Mouse (Mus musculus) induced T-regulatory cell, adult 2 months (primary cell): Measurements from ENCODE around the gene Syt1.

Source experiments
- DNase-seq: peaks from one replicate; pipeline ENCODE4 v3.0.0-alpha.2; 2012; ENCODE audit warnings: low read depth

Gene Syt1

DNA sequence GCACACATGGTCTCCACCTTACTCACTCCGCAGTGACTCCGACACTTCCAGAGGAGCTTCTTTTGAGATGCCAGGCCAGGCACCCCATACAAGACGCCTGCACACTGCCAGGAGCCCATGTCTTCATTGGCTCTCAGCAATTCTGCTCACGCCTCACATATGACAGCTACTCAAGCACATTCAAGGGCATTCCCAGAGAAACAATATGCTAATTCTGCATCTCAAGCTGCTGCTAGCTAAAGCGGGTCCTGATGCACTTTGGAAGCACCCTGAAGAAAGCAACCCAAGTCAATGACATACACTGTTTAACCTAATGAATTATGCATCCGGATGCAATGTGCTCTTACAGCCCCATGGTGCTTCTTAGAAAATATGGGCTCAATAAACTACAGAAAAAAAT, 247.1 kb downstream of the Syt1 start:
- no peak for DNase-seq

DNA sequence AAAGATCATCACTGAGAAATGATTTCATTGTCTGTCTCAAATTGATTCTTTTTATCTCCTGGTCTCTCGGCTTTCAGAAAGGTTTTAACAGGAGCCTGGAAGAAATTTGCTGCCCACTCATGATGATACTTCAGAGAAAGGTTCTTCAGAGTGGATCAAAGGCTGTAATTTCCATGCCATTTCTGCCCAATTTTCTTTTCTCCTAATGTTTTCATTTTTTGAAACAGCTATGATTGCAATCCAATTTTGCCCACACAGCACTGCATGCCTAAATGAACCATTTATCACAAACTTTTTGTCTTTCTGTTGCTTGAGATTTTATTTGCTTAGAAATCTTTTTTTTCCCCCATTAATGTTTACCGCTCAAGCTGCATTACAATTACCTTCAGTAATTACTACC, 257.5 kb downstream of the Syt1 start:
- DNase-seq: no peak

DNA sequence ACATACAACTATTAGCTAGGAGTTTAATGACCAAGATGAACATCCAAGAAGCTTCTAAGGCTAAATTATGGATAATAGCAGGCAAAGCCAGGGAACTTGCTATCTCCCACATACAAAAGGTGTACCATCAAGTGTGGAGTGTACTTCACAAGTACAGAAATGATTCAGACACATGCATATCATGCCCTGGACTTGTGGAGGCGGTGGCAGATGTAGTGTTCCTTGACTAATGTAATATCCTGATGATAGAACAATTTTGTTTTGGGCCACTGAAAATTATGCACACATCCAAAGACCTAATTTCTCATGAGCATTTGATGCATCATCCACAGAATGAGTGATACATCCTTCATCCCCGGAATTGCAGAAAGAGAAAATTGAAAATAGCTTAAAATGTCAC, 267.0 kb downstream of the Syt1 start:
- DNase-seq: no peak

DNA sequence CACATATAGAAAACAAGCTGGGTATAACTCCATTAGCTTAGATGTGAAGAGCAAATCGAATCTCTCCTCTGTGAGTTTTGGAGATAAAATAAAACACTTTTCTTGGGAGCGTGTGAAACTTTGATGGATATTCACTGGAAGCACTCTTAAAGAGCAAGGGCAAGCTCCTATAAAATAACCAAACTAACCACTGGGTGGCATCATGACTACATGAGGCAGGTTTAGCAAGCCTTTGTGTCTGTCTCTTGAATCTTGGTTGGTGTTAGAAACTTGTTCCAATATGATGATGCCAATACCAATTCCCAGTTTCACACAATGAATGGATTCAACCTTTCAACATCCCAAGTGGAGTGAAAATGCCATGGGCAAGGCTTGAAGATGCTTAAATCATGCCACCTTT, 276.8 kb downstream of the Syt1 start:
- no peak for DNase-seq

DNA sequence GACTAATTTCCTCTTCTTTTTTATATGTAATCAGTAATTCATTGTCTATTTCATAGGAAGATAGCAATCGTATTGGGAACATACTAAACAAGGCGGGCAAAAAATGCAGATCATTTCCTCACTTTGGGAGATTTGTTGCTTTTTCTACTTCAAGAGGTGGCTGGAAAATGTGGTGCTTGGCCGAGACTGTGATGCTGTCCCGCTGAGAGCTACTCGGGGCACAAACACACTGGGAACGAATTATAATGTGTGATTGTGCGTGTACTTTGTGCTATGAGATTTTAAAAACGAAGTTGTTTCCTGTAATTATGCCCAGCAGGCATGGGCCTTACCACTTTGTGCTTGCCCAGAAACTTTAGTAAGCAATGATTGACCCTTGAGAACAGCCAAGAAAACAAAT, 281.8 kb downstream of the Syt1 start:
- DNase-seq: no peak

DNA sequence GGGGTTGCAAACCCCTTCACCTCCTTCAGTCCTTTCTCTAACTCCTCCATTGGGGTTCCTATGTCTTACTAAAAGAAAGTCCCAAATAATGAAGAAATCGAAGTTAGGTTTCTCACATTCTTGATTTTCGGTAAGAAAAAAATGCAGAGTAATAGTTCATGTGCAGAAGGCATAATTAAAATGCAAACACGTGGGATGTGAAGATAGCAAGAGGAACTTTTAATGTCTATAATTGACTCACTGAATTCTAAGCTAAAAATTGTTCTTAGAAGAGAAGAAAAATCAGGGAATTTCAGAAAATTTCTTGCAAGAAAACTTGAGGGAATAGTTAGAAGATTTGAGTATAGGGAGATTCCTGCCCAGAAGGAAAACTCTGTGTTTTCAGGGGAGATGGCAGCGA, 284.4 kb downstream of the Syt1 start:
- DNase-seq: no peak

DNA sequence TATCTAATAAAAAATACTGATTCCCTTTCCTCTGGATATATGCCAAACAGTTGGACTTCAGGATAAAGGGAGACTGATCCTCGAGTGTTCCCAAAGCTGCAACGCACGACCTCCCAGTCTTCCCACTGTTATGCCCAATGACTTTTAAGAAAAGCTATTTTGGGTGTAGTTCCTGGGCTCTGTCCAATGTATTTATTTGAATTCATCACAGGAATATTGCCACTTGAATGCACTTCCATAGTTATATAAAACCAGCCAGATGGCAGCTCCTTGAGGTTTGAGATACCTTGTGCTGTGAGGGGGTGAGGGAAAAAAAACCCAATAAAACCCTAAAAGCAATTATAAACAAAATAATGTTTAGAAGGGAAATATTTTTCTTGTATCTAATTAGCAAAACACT, 285.9 kb downstream of the Syt1 start:
- no peak for DNase-seq

DNA sequence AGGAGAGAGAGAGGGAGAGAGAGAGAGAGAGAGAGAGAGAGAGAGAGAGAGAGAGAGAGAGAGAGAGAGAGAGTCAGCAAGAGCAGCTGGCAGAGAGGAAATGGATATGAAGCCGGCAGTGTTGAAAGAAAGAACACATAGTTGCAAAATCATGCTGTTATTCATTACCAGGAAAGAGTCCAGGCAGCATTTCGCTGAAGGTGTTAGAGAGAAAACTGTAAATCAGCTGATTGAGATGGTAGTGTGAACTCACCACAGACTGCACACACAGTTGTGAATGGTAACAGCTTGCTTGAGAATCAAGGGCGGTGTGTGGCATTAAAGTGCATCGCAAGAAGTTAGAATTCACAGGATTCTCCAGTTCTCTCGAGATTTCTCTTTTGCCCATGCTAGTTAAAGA, 300.3 kb downstream of the Syt1 start:
- no peak for DNase-seq

DNA sequence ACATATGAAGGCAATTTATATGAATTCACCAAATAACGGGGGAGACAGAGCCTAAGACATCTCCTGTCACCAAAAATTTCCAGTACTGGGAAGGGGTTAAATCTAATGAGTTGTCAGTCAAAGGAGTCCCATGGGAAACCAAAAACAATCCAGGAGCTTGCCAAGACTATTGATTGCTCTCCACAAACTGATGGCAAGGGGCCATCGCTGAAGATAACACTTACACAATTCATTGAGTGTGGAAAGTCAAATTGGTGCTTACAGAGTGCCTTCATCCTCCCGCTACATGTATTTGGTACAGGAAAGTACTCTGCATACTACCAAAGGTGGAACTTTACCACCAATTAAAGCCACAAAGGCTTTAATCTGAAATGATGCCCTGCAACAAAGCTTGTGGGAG, 305.1 kb downstream of the Syt1 start:
- DNase-seq: no peak

DNA sequence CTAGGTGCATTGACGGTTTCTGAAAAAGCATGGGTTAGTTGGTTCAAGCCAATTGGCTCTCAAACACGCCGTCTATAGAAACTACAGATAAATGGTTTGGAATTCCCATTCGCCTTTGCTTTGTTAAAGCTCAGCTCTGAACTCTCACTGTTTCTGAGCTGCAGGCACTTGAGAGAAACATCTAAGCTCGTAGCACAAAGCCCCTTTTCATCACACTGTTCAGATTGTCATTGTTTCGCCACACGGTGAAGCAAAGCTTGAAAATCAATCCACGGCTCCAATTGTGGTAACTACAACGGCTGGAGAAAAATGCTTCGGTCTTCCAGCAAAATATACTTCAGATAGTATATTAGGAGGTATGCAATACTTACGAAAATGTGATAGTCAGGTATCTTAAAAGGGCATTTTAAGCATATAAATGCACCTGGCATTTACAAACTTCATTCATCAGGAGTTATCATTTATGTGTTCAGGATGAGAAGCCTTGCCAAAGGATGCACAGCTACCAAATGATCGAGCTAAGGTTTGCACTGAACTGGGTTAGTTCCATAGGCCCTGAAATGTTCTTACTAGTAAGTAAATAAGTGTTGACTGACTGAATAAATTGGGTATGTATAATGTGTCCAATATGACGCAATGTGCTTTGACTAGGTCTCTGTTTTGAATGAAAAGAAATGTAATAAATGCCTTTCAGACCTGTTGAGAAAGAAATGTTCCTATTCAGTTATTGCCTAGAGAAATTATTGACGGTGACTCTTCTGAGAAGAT, 309.2 kb downstream of the Syt1 start:
- DNase-seq: no peak

DNA sequence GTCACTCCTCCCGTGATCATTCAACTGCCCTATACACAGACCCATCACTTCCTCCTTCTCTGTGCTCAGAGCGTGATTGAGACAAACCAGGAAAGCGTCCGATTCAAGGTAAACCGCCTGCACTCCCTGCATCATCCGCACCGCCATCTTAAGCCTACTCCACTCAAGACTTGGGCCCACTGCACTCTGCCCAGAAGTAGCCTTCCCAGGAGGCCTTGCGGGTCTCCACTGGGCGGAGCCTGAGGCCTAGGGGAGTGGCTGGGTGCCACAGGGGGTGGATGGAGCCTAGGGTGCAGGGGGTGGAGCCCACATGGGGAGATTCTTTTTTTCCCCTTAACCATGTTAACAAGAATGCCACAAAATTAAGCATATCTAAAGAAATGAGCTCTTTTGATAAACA, 310.8 kb downstream of the Syt1 start, which contains the start of gene Gm5136:
Gene Gm5136 (minus strand): TSS at position 215 of the 400 bp plus-strand sequence.
- DNase-seq: no peak

DNA sequence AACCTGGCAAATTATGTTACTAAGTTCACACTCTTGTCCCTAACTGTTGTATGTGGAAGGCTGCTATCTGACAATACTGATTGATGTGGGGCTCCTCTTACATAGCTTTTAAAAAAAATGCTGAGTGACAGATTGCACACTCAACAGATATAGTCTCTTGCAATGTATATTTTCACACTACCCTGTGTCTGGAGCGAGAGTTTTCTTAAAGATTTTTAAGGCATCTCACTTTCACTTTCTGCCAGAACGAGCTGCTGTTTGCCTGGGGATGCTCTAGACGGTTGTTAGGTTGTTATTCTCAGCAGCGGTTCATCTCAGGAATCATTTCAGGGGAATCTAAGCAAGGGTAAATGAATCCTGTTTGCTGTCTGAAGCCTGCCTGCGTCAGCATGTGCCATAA, 313.7 kb downstream of the Syt1 start:
- no peak for DNase-seq

DNA sequence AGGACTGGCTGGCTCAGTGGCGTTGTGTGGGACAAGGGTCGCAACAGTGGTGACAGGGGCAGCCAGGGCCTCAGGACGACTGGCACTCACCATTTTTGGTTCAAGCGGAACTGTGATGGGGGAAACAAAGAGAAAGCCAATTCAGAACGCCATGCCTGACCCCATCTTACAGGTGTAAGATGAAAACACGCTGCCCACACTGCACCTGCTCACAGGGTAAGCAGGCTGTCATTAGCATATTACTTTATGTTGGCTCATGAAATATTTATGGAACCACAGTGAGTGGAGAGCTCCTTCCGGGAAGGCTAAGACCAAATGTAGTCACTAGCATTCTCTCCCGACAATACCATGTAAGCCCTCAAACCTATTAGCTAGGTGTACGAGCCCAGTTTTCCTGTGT, 319.8 kb downstream of the Syt1 start:
- DNase-seq: no peak

DNA sequence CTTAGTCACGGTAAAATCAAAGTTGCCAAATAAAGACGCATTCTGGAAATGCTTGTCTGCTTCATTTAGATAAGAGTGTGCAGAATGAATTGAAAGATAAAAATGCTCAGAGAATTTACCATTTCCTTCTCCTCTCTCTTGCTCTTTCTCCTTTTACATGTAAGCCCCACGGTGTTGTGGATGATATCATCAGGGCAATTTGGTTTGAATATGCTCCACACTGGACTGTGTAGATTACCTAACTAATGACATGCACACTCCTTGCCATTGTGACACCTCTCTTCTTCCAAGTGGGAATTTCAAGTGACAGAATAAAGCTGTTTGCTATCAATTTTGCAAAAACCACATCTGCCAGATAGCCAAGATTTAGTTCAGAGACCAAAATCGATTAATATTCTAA, 324.1 kb downstream of the Syt1 start:
- DNase-seq: no peak

DNA sequence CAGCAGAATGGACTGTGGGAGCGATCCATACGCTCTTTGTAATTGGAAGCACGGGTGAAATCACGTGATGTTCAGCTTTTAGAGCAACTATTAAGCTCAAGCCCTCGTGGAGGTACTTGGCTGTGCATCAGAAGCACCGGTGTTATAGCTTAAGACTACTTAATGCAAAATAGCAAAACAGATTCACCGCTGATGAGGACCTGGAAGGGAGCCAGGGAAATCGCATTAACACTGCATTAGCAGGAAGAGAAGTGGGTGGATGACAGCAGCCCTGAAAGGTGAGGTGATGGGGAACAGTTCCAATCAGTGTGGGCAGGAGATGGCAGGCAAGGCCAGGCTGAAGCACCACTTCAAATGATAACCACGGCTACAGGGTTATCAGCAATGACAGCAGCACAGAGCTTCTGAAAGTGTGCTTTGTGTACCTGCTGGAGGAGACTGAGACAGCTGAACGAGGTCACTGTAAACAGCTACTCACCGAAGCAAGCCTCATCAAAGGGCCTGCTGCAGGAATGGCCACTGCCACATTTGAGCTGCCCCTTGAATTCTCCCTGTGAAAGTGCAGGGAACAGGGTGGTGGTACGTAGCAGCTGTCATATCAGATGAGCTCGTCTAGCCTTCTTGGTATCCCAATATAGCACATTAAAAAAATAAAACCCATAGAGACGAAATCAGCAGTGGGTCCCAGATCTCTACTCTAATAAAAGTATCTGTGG, 330.9 kb downstream of the Syt1 start:
- DNase-seq: no peak

DNA sequence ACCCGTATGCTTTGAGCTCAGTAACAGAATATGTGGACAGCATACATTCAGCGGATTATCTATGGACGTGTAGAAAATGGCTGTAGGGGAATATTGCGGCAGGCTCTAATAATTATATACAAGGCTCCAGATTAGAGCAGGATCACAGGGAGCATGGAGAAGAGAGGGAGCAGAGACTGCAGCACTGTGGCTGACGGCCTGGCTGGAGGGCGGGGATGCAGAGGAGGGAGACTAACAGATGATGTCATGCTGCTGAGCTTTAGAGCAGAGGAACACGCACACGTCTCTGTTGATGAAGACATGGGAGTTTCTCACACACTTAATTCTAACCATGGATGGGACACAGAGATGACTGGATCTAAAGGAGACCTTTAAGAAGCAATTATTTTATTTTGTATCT, 333.7 kb downstream of the Syt1 start:
- DNase-seq: no peak

DNA sequence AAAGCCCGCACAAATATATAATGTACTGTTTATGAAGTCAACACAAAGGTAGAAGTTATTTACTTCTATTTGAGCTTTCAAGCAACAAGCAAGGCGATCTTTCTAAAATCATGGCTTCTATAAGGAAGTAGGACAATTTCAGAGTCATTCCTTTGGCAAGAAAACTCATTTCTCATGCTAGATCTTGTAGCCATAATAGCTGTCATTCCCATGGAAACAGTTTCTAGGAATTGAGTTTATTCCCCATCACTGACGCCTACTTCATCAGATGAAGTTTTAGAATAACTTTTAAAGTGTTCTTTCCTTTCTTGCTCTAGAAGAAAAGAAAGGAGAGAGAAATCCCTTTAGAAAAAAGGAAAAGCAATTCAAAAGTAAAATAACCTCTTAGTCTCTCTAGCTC, 341.8 kb downstream of the Syt1 start:
- no peak for DNase-seq

DNA sequence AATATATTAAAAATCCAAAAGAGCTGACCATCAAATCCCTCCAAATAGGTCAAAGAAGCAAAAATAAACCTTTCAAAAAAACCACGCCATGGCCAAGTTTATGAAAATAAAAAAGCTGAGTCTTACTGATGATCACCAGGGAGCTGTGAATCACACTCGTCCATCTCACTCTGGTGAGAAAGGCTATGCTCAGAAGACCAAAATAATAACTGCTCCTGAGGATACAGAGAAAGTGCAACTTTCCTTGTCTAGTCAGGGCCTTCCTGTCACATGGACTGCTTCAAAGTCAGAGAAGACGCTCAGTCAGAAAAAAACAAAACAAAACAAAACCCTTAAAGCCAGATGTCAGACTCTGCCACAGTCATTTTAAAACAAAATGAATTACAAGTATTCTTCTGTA, 350.5 kb downstream of the Syt1 start:
- no peak for DNase-seq

DNA sequence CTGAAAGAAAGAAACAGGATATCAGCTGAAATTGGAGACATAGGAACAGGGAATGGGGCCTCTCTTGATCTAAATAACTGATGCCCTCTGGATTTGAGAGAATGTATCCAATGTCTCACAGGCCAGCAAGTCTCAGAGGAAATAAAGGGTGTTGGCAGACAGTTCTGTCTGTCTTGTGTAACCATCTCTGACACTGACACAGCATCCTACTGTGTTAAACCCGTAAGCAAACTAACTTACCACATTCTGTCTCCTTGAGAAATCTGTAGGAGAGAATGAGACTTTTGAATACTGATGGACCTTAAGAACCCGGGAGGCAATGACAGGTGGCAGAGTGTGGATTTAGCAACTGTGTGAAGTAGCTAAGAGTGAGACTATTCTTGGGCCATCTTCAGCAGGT, 352.5 kb downstream of the Syt1 start:
- DNase-seq: no peak

DNA sequence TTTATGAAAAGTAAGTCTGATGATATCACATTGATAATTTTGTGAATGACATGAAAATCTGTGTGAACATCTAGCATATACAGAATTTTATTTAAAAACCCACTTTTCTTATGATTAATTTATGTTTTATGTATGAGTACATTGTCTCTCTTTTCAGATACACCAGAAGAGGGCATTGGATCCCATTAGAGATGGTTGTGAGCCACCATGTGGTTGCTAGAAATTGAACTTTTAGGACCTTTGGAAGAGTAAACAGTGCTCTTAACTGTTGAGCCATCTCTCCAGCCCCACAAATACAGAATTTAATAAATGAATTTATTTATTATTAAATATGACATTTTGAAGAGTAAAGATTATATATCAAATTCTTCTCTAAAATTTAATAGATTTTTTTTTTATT, 353.1 kb downstream of the Syt1 start:
- DNase-seq: no peak

DNA sequence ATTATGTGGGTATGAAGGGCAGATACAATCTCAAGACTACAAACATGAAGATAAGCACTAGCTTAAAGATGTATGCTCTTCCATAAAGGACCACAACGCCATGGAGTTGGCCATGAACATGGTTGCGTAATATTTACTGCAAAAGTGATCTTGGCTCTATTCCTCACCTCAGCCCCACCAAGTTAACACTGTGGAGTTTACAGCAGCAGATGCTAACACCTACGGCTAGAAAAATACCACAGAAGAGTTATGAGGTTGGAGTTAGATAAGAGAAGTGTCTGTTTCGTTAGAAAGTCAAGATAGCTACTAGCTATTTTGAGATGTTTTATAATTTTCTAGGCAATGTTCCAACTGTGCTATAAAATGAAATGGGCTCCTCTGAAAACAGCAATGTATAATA, 353.9 kb downstream of the Syt1 start:
- no peak for DNase-seq

DNA sequence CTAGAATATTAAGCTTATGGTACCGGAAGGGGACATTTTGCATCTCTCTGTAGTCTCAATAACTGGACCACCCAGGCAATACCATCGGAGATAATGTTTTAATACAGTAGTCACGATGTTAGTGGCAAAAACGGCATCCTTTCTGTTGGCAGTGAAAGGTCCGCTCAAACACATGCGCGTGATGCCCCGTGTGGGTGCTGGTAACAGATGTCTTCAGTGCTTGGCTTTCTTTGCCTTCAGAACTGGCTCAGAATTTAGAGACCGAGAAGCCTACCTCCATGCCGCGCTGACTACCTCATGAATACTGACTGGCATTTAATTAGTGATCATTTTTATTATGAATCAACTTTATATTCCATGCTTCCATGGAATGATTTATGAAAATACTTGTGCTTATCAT, 355.7 kb downstream of the Syt1 start:
- no peak for DNase-seq

DNA sequence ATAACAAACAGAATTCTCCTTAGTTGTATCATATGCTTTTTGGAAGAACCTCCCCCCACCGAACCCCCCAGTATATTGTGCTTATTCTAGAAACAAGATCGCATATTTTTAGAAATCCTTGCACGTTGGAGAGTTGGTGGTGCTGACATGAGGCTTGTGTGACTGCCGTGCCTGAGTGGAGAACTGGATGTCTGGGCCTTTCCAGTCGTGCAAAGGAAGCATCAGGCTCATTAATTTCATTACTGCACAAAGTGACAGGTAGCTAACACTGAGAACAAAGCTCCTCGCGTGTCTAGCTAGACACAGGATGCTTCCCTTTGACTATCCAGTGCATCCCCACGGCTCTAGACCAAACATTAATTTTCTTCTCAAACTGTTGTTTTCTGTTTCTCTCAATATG, 358.0 kb downstream of the Syt1 start:
- no peak for DNase-seq

DNA sequence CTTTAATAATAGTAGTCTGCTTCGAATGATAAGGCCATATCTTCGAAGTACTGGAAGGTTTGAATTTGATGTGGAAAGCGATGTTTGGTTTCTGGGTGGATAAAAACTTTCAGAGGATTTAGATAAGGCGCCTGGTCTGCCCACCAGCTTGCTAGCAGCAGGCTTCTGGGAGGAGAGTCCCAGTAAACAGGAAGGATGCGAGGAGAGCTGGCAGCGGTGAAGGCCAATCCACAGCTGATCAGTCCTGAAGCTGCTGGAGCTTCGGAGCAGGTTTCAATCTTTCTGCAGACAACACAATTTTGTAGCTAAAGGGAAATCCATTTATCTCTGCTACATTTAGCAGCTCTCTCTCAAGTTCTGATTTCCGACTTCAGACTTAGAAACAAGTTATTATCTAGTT, 358.7 kb downstream of the Syt1 start:
- DNase-seq: no peak
